In the genomic region with DNA sequence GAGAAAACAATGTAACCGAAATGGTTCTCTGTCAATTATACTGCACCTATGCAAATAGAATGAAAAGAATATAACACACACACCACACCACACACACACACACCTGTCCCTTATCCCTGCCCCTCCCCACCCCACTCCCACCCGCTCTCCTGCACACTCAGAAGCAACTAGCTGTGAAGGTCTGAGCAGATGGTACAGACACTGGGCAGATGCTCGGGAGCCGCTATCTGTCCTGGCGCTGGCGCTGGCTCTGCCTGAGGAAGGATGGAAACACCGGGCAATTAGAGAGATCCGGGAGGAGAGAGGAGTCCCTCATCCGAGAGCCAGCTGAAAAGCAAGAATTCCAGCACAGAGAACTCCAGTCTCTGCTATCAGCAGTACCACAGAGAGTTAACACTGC, we compare ENCODE assay signal across 12 mouse cellular contexts. TPM values are rescaled to one million over a fixed set of nuclear protein-coding genes. Genes with fewer than 3 reads are reported as not detected.
DNase-seq lines count a peak whose midpoint lies in the region; ATAC-seq lines count a peak whose summit lies in the region.
"Had no signal": no experiment of that assay in that cellular context is flagged by ENCODE, and none has a peak within 500 bp of the region (broad histone marks: within the 10 kb centered on the region; RNA-seq: fewer than 3 reads in every experiment).

No protein-coding gene starts in this region.

- no peak overlapping the region for H3K4me2 ChIP-seq in hindbrain, embryonic 13.5 days
- H3K4me2 ChIP-seq: heart, embryonic 15.5 days; limb, embryonic 15.5 days; stomach, embryonic 15.5 days had no signal

- H3K36me3 ChIP-seq in hindbrain, embryonic 13.5 days, result no peaks in the 10 kb centered on the region
- H3K36me3 ChIP-seq: heart, embryonic 15.5 days; limb, embryonic 15.5 days; stomach, embryonic 15.5 days had no signal

- no peak overlapping the region for H3K9ac ChIP-seq in hindbrain, embryonic 13.5 days
- H3K9ac ChIP-seq: heart, embryonic 15.5 days; limb, embryonic 15.5 days; stomach, embryonic 15.5 days had no signal

- no peak overlapping the region for H3K4me3 ChIP-seq in hindbrain, embryonic 13.5 days
- H3K4me3 ChIP-seq: heart, embryonic 15.5 days; limb, embryonic 15.5 days; stomach, embryonic 15.5 days had no signal

- peak; percentile 13; the same call in 1 of the 2 replicates for ATAC-seq in hindbrain, embryonic 13.5 days (ENCODE audit: low FRiP score)

- WGBS in hindbrain, embryonic 13.5 days, result 66% methylated on average over 9 of the region's 9 CpGs

- H3K27me3 ChIP-seq in hindbrain, embryonic 13.5 days, result no peaks in the 10 kb centered on the region
- H3K27me3 ChIP-seq: heart, embryonic 15.5 days; limb, embryonic 15.5 days; stomach, embryonic 15.5 days had no signal

- H3K9me3 ChIP-seq in hindbrain, embryonic 13.5 days, result no peaks in the 10 kb centered on the region
- H3K9me3 ChIP-seq: heart, embryonic 15.5 days; limb, embryonic 15.5 days; stomach, embryonic 15.5 days had no signal

- DNase-seq in embryo, embryonic 10.5 days (ENCODE audit: low spot score), result peak; percentile 17
- DNase-seq in embryo, embryonic 9.5 days (ENCODE audit: extremely low spot score), result no peak
- peak; percentile 27 to 63 for DNase-seq in left cerebral cortex, adult 18-20 months (ENCODE audit: low spot score in 2 of 2)
- no peak for DNase-seq in left cerebral cortex, adult 11 months (ENCODE audit: low spot score)
- DNase-seq in right cerebral cortex, postnatal 14 days, result peak; percentile 29
- DNase-seq in kidney, adult 18-20 months, result no peak
- DNase-seq in thymus, postnatal 10 days (ENCODE audit: low spot score in 2 of 2), result no peak
- DNase-seq: kidney, adult 11 months had no signal

- peak overlapping the region; percentile 40; the same call in 1 of the 2 replicates for H3K27ac ChIP-seq in hindbrain, embryonic 13.5 days
- H3K27ac ChIP-seq: heart, embryonic 15.5 days; limb, embryonic 15.5 days; stomach, embryonic 15.5 days had no signal

- H3K4me1 ChIP-seq in hindbrain, embryonic 13.5 days (replicated peaks), result peaks cover 43% of the 10 kb centered on the region

RNA-seq across cellular contexts. Expression of gene Apbb2, which starts 42.3 kb away (rescaled TPM):
- total RNA-seq in left cerebral cortex, adult 18-20 months (2021), result 10 to 100 TPM; 58.6 to 65.9 TPM
- polyA plus RNA-seq in hindbrain, embryonic 13.5 days (2015; fragmentation: Nextera tagmentation; extraction: Ambion mirVana), result 126 TPM in 2 replicates

Comparison
In these comparisons a context has a peak if more than half of its experiments do, and no peak if none do; other contexts are left out.
1. DNase-seq: peak in embryo, embryonic 10.5 days (single experiment), left cerebral cortex, adult 18-20 months (2 of 2) and right cerebral cortex, postnatal 14 days (single experiment); none in embryo, embryonic 9.5 days (single experiment), left cerebral cortex, adult 11 months (single experiment), kidney, adult 18-20 months (single experiment) and thymus, postnatal 10 days (0 of 2).